ENCODE assay signal across 17 mouse cellular contexts in genomic region chr2:12090993-12091392, GRCm38 (mm10).
DNase-seq lines count a peak whose midpoint lies in the region; TF ChIP-seq lines count a peak whose summit lies in the region.
"Had no signal": no experiment of that assay in that cellular context is flagged by ENCODE, and none has a peak within 500 bp of the region (broad histone marks: within the 10 kb centered on the region; RNA-seq: fewer than 3 reads in every experiment).

No protein-coding gene starts in this region.

- TF ChIP-seq POLR2A in embryonic fibroblast, embryonic 13.5 days (IDR thresholded peaks at IDR 0.05; ENCODE audit: low read depth, low read length) = no peak

- H3K4me1 ChIP-seq in heart, embryonic 10.5 days = no peaks in the 10 kb centered on the region
- H3K4me1 ChIP-seq in embryonic fibroblast, embryonic 13.5 days (ENCODE audit: control insufficient read depth, insufficient read depth, low read length) = peaks cover 7% of the 10 kb centered on the region
- H3K4me1 ChIP-seq: embryonic facial prominence, embryonic 12.5 days had no signal

- no peak overlapping the region for H3K4me3 ChIP-seq in heart, embryonic 10.5 days
- no peak overlapping the region for H3K4me3 ChIP-seq in embryonic fibroblast, embryonic 13.5 days (ENCODE audit: insufficient read depth, low read length)
- H3K4me3 ChIP-seq: embryonic facial prominence, embryonic 10.5 days; embryonic facial prominence, embryonic 12.5 days; erythroblast, embryonic 14.5 days had no signal

- peak; percentile 82 for DNase-seq in heart, adult 11 months
- DNase-seq in heart, embryonic 10.5 days (ENCODE audit: low spot score) = no peak
- no peak for DNase-seq in gastrocnemius, postnatal 10 days
- DNase-seq in urinary bladder, postnatal 14 days (ENCODE audit: low spot score) = no peak
- DNase-seq: adrenal gland, adult 8-10 months; adrenal gland, postnatal 14 days; adrenal gland, postnatal 36 days; cerebellum, adult 11-12 months; cerebellum, adult 2 months; cerebellum, adult 9-10 months; cerebellum, postnatal 10 days; cerebellum, postnatal 25 days had no signal

- H3K27me3 ChIP-seq in heart, embryonic 10.5 days (ENCODE audit: insufficient read depth, poor library complexity, severe bottlenecking) = no peaks in the 10 kb centered on the region
- H3K27me3 ChIP-seq: embryonic facial prominence, embryonic 12.5 days; Patski had no signal

- H3K9me3 ChIP-seq in heart, embryonic 10.5 days = no peaks in the 10 kb centered on the region
- H3K9me3 ChIP-seq: embryonic facial prominence, embryonic 10.5 days; embryonic facial prominence, embryonic 12.5 days had no signal

- TF ChIP-seq CTCF in embryonic fibroblast, embryonic 13.5 days (IDR thresholded peaks at IDR 0.05; ENCODE audit: borderline replicate concordance, insufficient read depth, low read length) = no peak

- no peak overlapping the region for H3K27ac ChIP-seq in heart, embryonic 10.5 days
- peak overlapping the region; percentile 99 for H3K27ac ChIP-seq in embryonic fibroblast, embryonic 13.5 days (ENCODE audit: insufficient read depth, low read length)
- H3K27ac ChIP-seq: embryonic facial prominence, embryonic 10.5 days; embryonic facial prominence, embryonic 12.5 days had no signal

- no peaks in the 10 kb centered on the region for H3K36me3 ChIP-seq in heart, embryonic 10.5 days
- H3K36me3 ChIP-seq: embryonic facial prominence, embryonic 10.5 days; embryonic facial prominence, embryonic 12.5 days had no signal

- 61% methylated on average over 2 of the region's 2 CpGs for WGBS in heart, embryonic 10.5 days
